Mouse (Mus musculus) limb, embryonic 15.5 days (tissue): ENCODE measurements at regions not wholly inside any gene's neighbourhood (a gene's known extent, or its start where the extent isn't known, plus 50 kb on each side); places are given as distances from the start of the nearest gene placed in this dataset.

Experiments used
- ATAC-seq: fragments of 200-750 bp; cut with Nextera tagmentation; 2 replicates; pipeline ENCODE4 v1.8.0; 2017; ENCODE audit warnings: low read depth, moderate TSS enrichment; ENCODE audit not compliant: insufficient number of reproducible peaks, low FRiP score, low TSS enrichment
- H3K27ac ChIP-seq: fragments of 300-500 bp; sonication (generic); 2 replicates; pipeline ENCODE4 v1.5.1; 2015; ENCODE audit warnings: moderate library complexity, mild to moderate bottlenecking, inconsistent platforms
- H3K27me3 ChIP-seq: fragments of 300-500 bp; sonication (generic); 2 replicates; pipeline ENCODE4 v1.6.1; 2015; ENCODE audit warnings: inconsistent platforms
- H3K36me3 ChIP-seq: fragments of 300-500 bp; sonication (generic); 2 replicates; pipeline ENCODE4 v1.6.1; 2015; ENCODE audit warnings: inconsistent platforms
- H3K4me1 ChIP-seq: fragments of 300-500 bp; sonication (generic); 2 replicates; pipeline ENCODE4 v1.6.1; 2015; ENCODE audit warnings: inconsistent platforms
- H3K4me2 ChIP-seq: fragments of 300-500 bp; sonication (generic); 2 replicates; pipeline ENCODE4 v1.6.1; 2015; ENCODE audit warnings: mild to moderate bottlenecking, inconsistent platforms
- H3K4me3 ChIP-seq: fragments of 300-500 bp; sonication (generic); 2 replicates; pipeline ENCODE4 v1.5.1; 2015; ENCODE audit warnings: mild to moderate bottlenecking, inconsistent platforms
- H3K9ac ChIP-seq: fragments of 300-500 bp; sonication (generic); 2 replicates; pipeline ENCODE4 v1.6.1; 2015; ENCODE audit warnings: inconsistent platforms
- H3K9me3 ChIP-seq: fragments of 300-500 bp; sonication (generic); 2 replicates; pipeline ENCODE4 v1.6.1; 2016; ENCODE audit warnings: inconsistent platforms
- WGBS: fragments of 180-500 bp; shearing (Covaris S2); methylation state at CpG from one replicate; pipeline ENCODE4 v1.1.7; 2015; 5-methylcytosine and 5-hydroxymethylcytosine counted together

- no peak for ATAC-seq
- Histone ChIP-seq H3K9me3 (no peaks in the 10 kb centered on the region), H3K27ac (no peak overlapping the region), H3K4me3 (no peak overlapping the region), H3K4me2 (no peak overlapping the region), H3K36me3 (no peaks in the 10 kb centered on the region), H3K9ac (no peak overlapping the region), H3K4me1 (no peaks in the 10 kb centered on the region), H3K27me3 (no peaks in the 10 kb centered on the region)
- WGBS = 74% methylated on average over 11 of the region's 11 CpGs
Measured at GRCm38 (mm10) chr17:9868747-9869281, 199.3 kb upstream of the Pabpc6 start.

GRCm38 (mm10) chr17:9864254-9864653 lies 194.7 kb upstream of the Pabpc6 start:
- WGBS = 47% methylated on average over 10 of the region's 10 CpGs
- Histone ChIP-seq H3K27ac (no peak overlapping the region), H3K36me3 (no peaks in the 10 kb centered on the region), H3K4me2 (no peak overlapping the region), H3K9ac (no peak overlapping the region), H3K9me3 (no peaks in the 10 kb centered on the region), H3K27me3 (no peaks in the 10 kb centered on the region), H3K4me1 (no peaks in the 10 kb centered on the region), H3K4me3 (no peak overlapping the region)
- ATAC-seq = no peak

- no peaks in the 10 kb centered on the region for H3K27me3 ChIP-seq
- no peaks in the 10 kb centered on the region for H3K36me3 ChIP-seq
- no peak overlapping the region for H3K4me3 ChIP-seq
- no peak overlapping the region for H3K4me2 ChIP-seq
- no peak for ATAC-seq
- H3K9me3 ChIP-seq = no peaks in the 10 kb centered on the region
- H3K27ac ChIP-seq = no peak overlapping the region
- H3K4me1 ChIP-seq = no peaks in the 10 kb centered on the region
- no peak overlapping the region for H3K9ac ChIP-seq
- 61% methylated on average over 15 of the region's 15 CpGs for WGBS
Measured at GRCm38 (mm10) chr17:9861923-9862854, 192.7 kb upstream of the Pabpc6 start.

- Histone ChIP-seq H3K27ac (no peak overlapping the region), H3K4me3 (no peak overlapping the region), H3K27me3 (no peaks in the 10 kb centered on the region), H3K36me3 (no peaks in the 10 kb centered on the region), H3K4me1 (no peaks in the 10 kb centered on the region), H3K9me3 (0 out of 2 replicates have a peak, but pooled peaks cover 3% of the 10 kb centered on the region), H3K4me2 (no peak overlapping the region), H3K9ac (no peak overlapping the region)
- 58% methylated on average over 6 of the region's 6 CpGs for WGBS
- ATAC-seq = no peak
Measured at GRCm38 (mm10) chr17:9861346-9861745, 191.8 kb upstream of the Pabpc6 start.

- Histone ChIP-seq H3K9ac (no peak overlapping the region), H3K9me3 (no peaks in the 10 kb centered on the region), H3K27me3 (no peaks in the 10 kb centered on the region), H3K4me2 (no peak overlapping the region), H3K4me3 (no peak overlapping the region), H3K27ac (no peak overlapping the region), H3K4me1 (no peaks in the 10 kb centered on the region), H3K36me3 (no peaks in the 10 kb centered on the region)
- WGBS = 69% methylated on average over 9 of the region's 9 CpGs
- ATAC-seq = no peak
Measured at GRCm38 (mm10) chr17:9848559-9849357, 179.2 kb upstream of the Pabpc6 start.

GRCm38 (mm10) chr17:9845451-9846075 lies 176.0 kb upstream of the Pabpc6 start:
- ATAC-seq = no peak
- Histone ChIP-seq H3K27ac (no peak overlapping the region), H3K4me1 (no peaks in the 10 kb centered on the region), H3K4me3 (no peak overlapping the region), H3K9me3 (no peaks in the 10 kb centered on the region), H3K4me2 (no peak overlapping the region), H3K36me3 (no peaks in the 10 kb centered on the region), H3K27me3 (no peaks in the 10 kb centered on the region), H3K9ac (no peak overlapping the region)
- 66% methylated on average over 4 of the region's 4 CpGs for WGBS

- no peak overlapping the region for H3K4me3 ChIP-seq
- no peak for ATAC-seq
- H3K4me2 ChIP-seq = no peak overlapping the region
- H3K4me1 ChIP-seq = no peaks in the 10 kb centered on the region
- H3K27me3 ChIP-seq = no peaks in the 10 kb centered on the region
- H3K36me3 ChIP-seq = no peaks in the 10 kb centered on the region
- H3K9ac ChIP-seq = no peak overlapping the region
- no peaks in the 10 kb centered on the region for H3K9me3 ChIP-seq
- no peak overlapping the region for H3K27ac ChIP-seq
- 87% methylated on average over 2 of the region's 2 CpGs for WGBS
Measured at GRCm38 (mm10) chr17:9841103-9841502, 171.6 kb upstream of the Pabpc6 start.

GRCm38 (mm10) chr17:9839256-9839655 lies 169.7 kb upstream of the Pabpc6 start:
- Histone ChIP-seq H3K27ac (no peak overlapping the region), H3K4me1 (no peaks in the 10 kb centered on the region), H3K9me3 (no peaks in the 10 kb centered on the region), H3K4me3 (no peak overlapping the region), H3K4me2 (no peak overlapping the region), H3K36me3 (no peaks in the 10 kb centered on the region), H3K9ac (no peak overlapping the region), H3K27me3 (no peaks in the 10 kb centered on the region)
- ATAC-seq = no peak
- WGBS = 87% methylated on average over 7 of the region's 7 CpGs

- no peak for ATAC-seq
- Histone ChIP-seq H3K4me2 (no peak overlapping the region), H3K4me3 (no peak overlapping the region), H3K4me1 (no peaks in the 10 kb centered on the region), H3K27me3 (no peaks in the 10 kb centered on the region), H3K36me3 (no peaks in the 10 kb centered on the region), H3K9ac (no peak overlapping the region), H3K9me3 (no peaks in the 10 kb centered on the region), H3K27ac (no peak overlapping the region)
- WGBS = 74% methylated on average over 7 of the region's 7 CpGs
Measured at GRCm38 (mm10) chr17:9836995-9837842, 167.7 kb upstream of the Pabpc6 start.

GRCm38 (mm10) chr17:9829895-9830294 lies 160.4 kb upstream of the Pabpc6 start:
- Histone ChIP-seq H3K4me3 (no peak overlapping the region), H3K27me3 (no peaks in the 10 kb centered on the region), H3K4me2 (no peak overlapping the region), H3K27ac (no peak overlapping the region), H3K9ac (no peak overlapping the region), H3K9me3 (no peaks in the 10 kb centered on the region), H3K36me3 (no peaks in the 10 kb centered on the region), H3K4me1 (no peaks in the 10 kb centered on the region)
- no peak for ATAC-seq
- 52% methylated on average over 5 of the region's 5 CpGs for WGBS

GRCm38 (mm10) chr17:9821358-9821757 lies 151.8 kb upstream of the Pabpc6 start:
- 72% methylated on average over 4 of the region's 4 CpGs for WGBS
- no peaks in the 10 kb centered on the region for H3K27me3 ChIP-seq

More at GRCm38 (mm10) chr17:9821358-9821757, 151.8 kb upstream of the Pabpc6 start:
- Histone ChIP-seq H3K9ac (no peak overlapping the region), H3K9me3 (no peaks in the 10 kb centered on the region), H3K4me2 (no peak overlapping the region), H3K4me1 (no peaks in the 10 kb centered on the region), H3K27ac (no peak overlapping the region), H3K36me3 (no peaks in the 10 kb centered on the region), H3K4me3 (no peak overlapping the region)
- ATAC-seq = no peak
